Mouse (Mus musculus): ENCODE data around the gene Rab15.

GRCm38 (mm10) chr12:76765354-76765851, 57.3 kb downstream of the Rab15 start, which contains the start of the genes Churc1 and Fntb:
- TF ChIP-seq CTCF (IDR thresholded peaks at IDR 0.05; ENCODE audit: low read depth) (peak; percentile 13; the same call in 1 of the 2 replicates), EP300 (IDR thresholded peaks at IDR 0.05; ENCODE audit: low read depth) (peak; percentile 77; the same call in 1 of the 2 replicates)

Data from heart, postnatal 0 days (tissue).